Comparison of ENCODE assay signal across 15 mouse cellular contexts in genomic region chr4:87651275-87651674, GRCm38 (mm10).
DNase-seq lines count a peak whose midpoint lies in the region; ATAC-seq and TF ChIP-seq lines count a peak whose summit lies in the region.
"Had no signal": no experiment of that assay in that cellular context is flagged by ENCODE, and none has a peak within 500 bp of the region (broad histone marks: within the 10 kb centered on the region; RNA-seq: fewer than 3 reads in every experiment).

No protein-coding gene starts in this region.

- no peak for TF ChIP-seq CTCF in intestine, postnatal 0 days (IDR thresholded peaks at IDR 0.05; ENCODE audit: low read depth)

- H3K27ac ChIP-seq in midbrain, embryonic 10.5 days (replicated peaks), result peak overlapping the region; percentile 84
- H3K27ac ChIP-seq in midbrain, embryonic 15.5 days, result no peak overlapping the region
- peak overlapping the region; percentile 70 for H3K27ac ChIP-seq in forebrain, embryonic 12.5 days
- peak overlapping the region; percentile 56 for H3K27ac ChIP-seq in midbrain, embryonic 13.5 days
- H3K27ac ChIP-seq in intestine, postnatal 0 days (ENCODE audit: low read depth, low read length), result no peak overlapping the region
- H3K27ac ChIP-seq: embryonic facial prominence, embryonic 12.5 days; heart, embryonic 13.5 days; kidney, postnatal 0 days; layer of hippocampus, adult 2 months had no signal

- no peak for ATAC-seq in midbrain, embryonic 15.5 days (replicated peaks)
- ATAC-seq in forebrain, embryonic 12.5 days (ENCODE audit: low FRiP score), result no peak
- no peak for ATAC-seq in midbrain, embryonic 13.5 days
- no peak for ATAC-seq in intestine, postnatal 0 days
- ATAC-seq: CD4-positive, CD25-positive, alpha-beta regulatory T cell, adult 4 months had no signal

- H3K4me1 ChIP-seq in midbrain, embryonic 10.5 days, result peaks cover 54% of the 10 kb centered on the region
- H3K4me1 ChIP-seq in midbrain, embryonic 15.5 days, result peaks cover 21% of the 10 kb centered on the region
- H3K4me1 ChIP-seq in forebrain, embryonic 12.5 days, result peaks cover 45% of the 10 kb centered on the region
- peaks cover 36% of the 10 kb centered on the region for H3K4me1 ChIP-seq in midbrain, embryonic 13.5 days (replicated peaks)
- H3K4me1 ChIP-seq in intestine, postnatal 0 days (replicated peaks; ENCODE audit: control insufficient read depth, insufficient read depth, low read length), result no peaks in the 10 kb centered on the region

- H3K27me3 ChIP-seq in midbrain, embryonic 10.5 days (ENCODE audit: low read depth, poor library complexity, severe bottlenecking), result peaks cover 5% of the 10 kb centered on the region; the same call in 1 of the 2 replicates
- no peaks in the 10 kb centered on the region for H3K27me3 ChIP-seq in midbrain, embryonic 15.5 days (replicated peaks)
- H3K27me3 ChIP-seq in forebrain, embryonic 12.5 days, result peaks cover 5% of the 10 kb centered on the region; the same call in 1 of the 2 replicates
- H3K27me3 ChIP-seq in midbrain, embryonic 13.5 days, result 0 out of 2 replicates have a peak, but pooled peaks cover 3% of the 10 kb centered on the region
- H3K27me3 ChIP-seq in intestine, postnatal 0 days (replicated peaks; ENCODE audit: control insufficient read depth, insufficient read depth, low read length), result no peaks in the 10 kb centered on the region
- H3K27me3 ChIP-seq: embryonic facial prominence, embryonic 12.5 days; heart, embryonic 13.5 days had no signal

- WGBS in midbrain, embryonic 10.5 days, result 59% methylated on average over 3 of the region's 3 CpGs
- 47% methylated on average over 3 of the region's 3 CpGs for WGBS in midbrain, embryonic 15.5 days
- 25% methylated on average over 3 of the region's 3 CpGs for WGBS in forebrain, embryonic 12.5 days
- 52% methylated on average over 3 of the region's 3 CpGs for WGBS in midbrain, embryonic 13.5 days
- 85% methylated on average over 3 of the region's 3 CpGs for WGBS in intestine, postnatal 0 days

- H3K9ac ChIP-seq in midbrain, embryonic 15.5 days, result no peak overlapping the region
- no peak overlapping the region for H3K9ac ChIP-seq in forebrain, embryonic 12.5 days
- H3K9ac ChIP-seq in midbrain, embryonic 13.5 days (replicated peaks), result no peak overlapping the region
- H3K9ac ChIP-seq in intestine, postnatal 0 days (ENCODE audit: low read depth, low read length), result no peak overlapping the region
- H3K9ac ChIP-seq: embryonic facial prominence, embryonic 12.5 days; heart, embryonic 13.5 days had no signal

- H3K4me2 ChIP-seq in midbrain, embryonic 15.5 days, result no peak overlapping the region
- H3K4me2 ChIP-seq in forebrain, embryonic 12.5 days, result no peak overlapping the region
- no peak overlapping the region for H3K4me2 ChIP-seq in midbrain, embryonic 13.5 days (replicated peaks)
- no peak overlapping the region for H3K4me2 ChIP-seq in intestine, postnatal 0 days (replicated peaks; ENCODE audit: low read depth)
- H3K4me2 ChIP-seq: embryonic facial prominence, embryonic 12.5 days; heart, embryonic 13.5 days had no signal

- H3K36me3 ChIP-seq in midbrain, embryonic 10.5 days, result no peaks in the 10 kb centered on the region
- H3K36me3 ChIP-seq in midbrain, embryonic 15.5 days (replicated peaks), result no peaks in the 10 kb centered on the region
- no peaks in the 10 kb centered on the region for H3K36me3 ChIP-seq in forebrain, embryonic 12.5 days (replicated peaks)
- H3K36me3 ChIP-seq in midbrain, embryonic 13.5 days, result no peaks in the 10 kb centered on the region
- H3K36me3 ChIP-seq in intestine, postnatal 0 days (ENCODE audit: control insufficient read depth, insufficient read depth), result no peaks in the 10 kb centered on the region
- H3K36me3 ChIP-seq: embryonic facial prominence, embryonic 12.5 days; G1E; heart, embryonic 13.5 days had no signal

- no peak for DNase-seq in midbrain, embryonic 10.5 days (ENCODE audit: low spot score)
- peak; percentile 36 for DNase-seq in cerebellum, adult 9-10 months
- no peak for DNase-seq in adrenal gland, adult 2 months
- DNase-seq: lung, adult 18-20 months; thymus, postnatal 4 days had no signal

- no peak overlapping the region for H3K4me3 ChIP-seq in midbrain, embryonic 10.5 days
- H3K4me3 ChIP-seq in midbrain, embryonic 15.5 days, result no peak overlapping the region
- no peak overlapping the region for H3K4me3 ChIP-seq in forebrain, embryonic 12.5 days (replicated peaks)
- no peak overlapping the region for H3K4me3 ChIP-seq in midbrain, embryonic 13.5 days (replicated peaks)
- H3K4me3 ChIP-seq in intestine, postnatal 0 days (ENCODE audit: low read depth, low read length), result no peak overlapping the region
- H3K4me3 ChIP-seq: embryonic facial prominence, embryonic 12.5 days; heart, embryonic 13.5 days; layer of hippocampus, adult 2 months had no signal

- no peaks in the 10 kb centered on the region for H3K9me3 ChIP-seq in midbrain, embryonic 10.5 days (replicated peaks)
- H3K9me3 ChIP-seq in midbrain, embryonic 15.5 days, result no peaks in the 10 kb centered on the region
- no peaks in the 10 kb centered on the region for H3K9me3 ChIP-seq in forebrain, embryonic 12.5 days
- no peaks in the 10 kb centered on the region for H3K9me3 ChIP-seq in midbrain, embryonic 13.5 days
- H3K9me3 ChIP-seq in intestine, postnatal 0 days (ENCODE audit: control insufficient read depth), result no peaks in the 10 kb centered on the region
- H3K9me3 ChIP-seq: embryonic facial prominence, embryonic 12.5 days; G1E; heart, embryonic 13.5 days had no signal

Comparison
In these comparisons a context has a peak if more than half of its experiments do, and no peak if none do; other contexts are left out.
1. H3K27ac ChIP-seq: peak in midbrain, embryonic 10.5 days (single experiment), forebrain, embryonic 12.5 days (single experiment) and midbrain, embryonic 13.5 days (single experiment); none in midbrain, embryonic 15.5 days (single experiment) and intestine, postnatal 0 days (single experiment).